Mouse (Mus musculus): ENCODE data around the gene Npepl1. TPM values are rescaled to one million over a fixed set of nuclear protein-coding genes. Genes with fewer than 3 reads are reported as not detected.

The Npepl1 gene
- polyA plus RNA-seq, 1 experiment = 146 TPM

GRCm38 (mm10) chr2:174071406-174071805 lies 38.7 kb upstream of the Npepl1 start:
- no peak for DNase-seq
- Histone ChIP-seq H3K27me3 (ENCODE audit: control insufficient read depth, insufficient read depth, low read length) (no peaks in the 10 kb centered on the region), H3K27ac (ENCODE audit: control insufficient read depth, insufficient read depth, low read length) (no peak overlapping the region), H3K4me1 (replicated peaks; ENCODE audit: control insufficient read depth, insufficient read depth, low read length) (peaks cover 10% of the 10 kb centered on the region), H3K36me3 (ENCODE audit: control insufficient read depth, insufficient read depth, low read length) (no peaks in the 10 kb centered on the region), H3K4me3 (ENCODE audit: control insufficient read depth, insufficient read depth, low read length) (no peak overlapping the region)
- TF ChIP-seq POLR2A (IDR thresholded peaks at IDR 0.05; ENCODE audit: control insufficient read depth, extremely low read depth, insufficient read depth, low read length, poor library complexity) = no peak
- no peak for TF ChIP-seq CTCF (IDR thresholded peaks at IDR 0.05; ENCODE audit: borderline replicate concordance, control insufficient read depth, extremely low read depth, insufficient read depth, low read length, poor library complexity)
- 93% methylated on average over 5 of the region's 5 CpGs for WGBS

GRCm38 (mm10) chr2:174073156-174073790 lies 36.9 kb upstream of the Npepl1 start:
- DNase-seq = no peak
- H3K27ac ChIP-seq (ENCODE audit: control insufficient read depth, insufficient read depth, low read length) = no peak overlapping the region

DNA sequence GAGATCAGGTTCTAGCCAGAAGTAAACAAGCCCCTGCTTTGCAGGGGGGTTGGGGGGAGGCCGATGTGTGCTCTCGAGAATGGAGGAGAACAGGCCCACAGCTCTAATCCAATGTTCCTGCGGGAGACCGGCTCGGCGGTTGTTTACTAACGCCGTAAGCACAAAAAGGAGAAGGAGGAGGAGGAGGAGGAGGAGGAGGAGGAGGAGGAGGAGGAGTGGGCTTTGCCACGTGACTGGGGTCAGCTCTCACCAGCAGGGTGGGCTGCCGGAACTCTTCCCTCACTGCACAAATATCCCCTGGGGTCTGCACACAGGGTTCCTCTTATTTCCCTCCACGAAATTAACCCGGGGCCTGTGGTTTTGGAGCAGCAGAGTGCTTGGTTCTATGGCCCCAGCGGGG lies 35.5 kb upstream of the Npepl1 start:
- Histone ChIP-seq H3K27ac (ENCODE audit: control insufficient read depth, insufficient read depth, low read length) (no peak overlapping the region), H3K4me1 (replicated peaks; ENCODE audit: control insufficient read depth, insufficient read depth, low read length) (peaks cover 12% of the 10 kb centered on the region), H3K4me3 (ENCODE audit: control insufficient read depth, insufficient read depth, low read length) (peak overlapping the region; percentile 38), H3K36me3 (ENCODE audit: control insufficient read depth, insufficient read depth, low read length) (no peaks in the 10 kb centered on the region), H3K27me3 (ENCODE audit: control insufficient read depth, insufficient read depth, low read length) (no peaks in the 10 kb centered on the region)
- no peak for DNase-seq
- WGBS = 16% methylated on average over 9 of the region's 13 CpGs
- no peak for TF ChIP-seq POLR2A (IDR thresholded peaks at IDR 0.05; ENCODE audit: control insufficient read depth, extremely low read depth, insufficient read depth, low read length, poor library complexity)
- no peak for TF ChIP-seq CTCF (IDR thresholded peaks at IDR 0.05; ENCODE audit: borderline replicate concordance, control insufficient read depth, extremely low read depth, insufficient read depth, low read length, poor library complexity)

More at GRCm38 (mm10) chr2:174073156-174073790, 36.9 kb upstream of the Npepl1 start:
- Histone ChIP-seq H3K4me3 (ENCODE audit: control insufficient read depth, insufficient read depth, low read length) (no peak overlapping the region), H3K4me1 (replicated peaks; ENCODE audit: control insufficient read depth, insufficient read depth, low read length) (peaks cover 12% of the 10 kb centered on the region), H3K36me3 (ENCODE audit: control insufficient read depth, insufficient read depth, low read length) (no peaks in the 10 kb centered on the region), H3K27me3 (ENCODE audit: control insufficient read depth, insufficient read depth, low read length) (no peaks in the 10 kb centered on the region)
- 94% methylated on average over 5 of the region's 5 CpGs for WGBS
- TF ChIP-seq POLR2A (IDR thresholded peaks at IDR 0.05; ENCODE audit: control insufficient read depth, extremely low read depth, insufficient read depth, low read length, poor library complexity) (no peak), CTCF (IDR thresholded peaks at IDR 0.05; ENCODE audit: borderline replicate concordance, control insufficient read depth, extremely low read depth, insufficient read depth, low read length, poor library complexity) (no peak)

DNA sequence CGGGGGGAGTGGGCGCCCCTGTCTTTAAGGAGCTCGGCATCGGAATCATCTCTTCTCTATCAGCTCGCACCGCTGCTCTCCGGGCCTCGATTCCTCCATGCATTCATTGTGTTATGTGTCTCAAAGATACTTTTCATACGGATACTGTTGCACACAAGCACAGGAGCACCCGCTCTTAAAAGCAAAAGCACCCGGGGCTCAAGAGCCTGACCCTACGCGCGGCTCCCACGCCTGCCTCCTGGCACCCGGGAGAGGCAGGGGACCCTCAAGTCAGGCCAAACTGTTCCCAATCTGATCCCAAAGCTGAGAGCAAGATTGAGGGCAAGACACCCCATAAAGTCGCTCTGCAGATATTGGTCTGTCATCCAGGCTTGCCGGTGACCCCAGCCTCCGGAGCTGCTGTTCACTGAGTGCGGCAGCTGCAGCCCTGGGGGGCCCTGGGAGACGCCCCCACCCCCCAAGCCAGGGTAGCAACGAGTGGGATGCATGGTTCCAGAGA lies 35.0 kb upstream of the Npepl1 start:
- WGBS = 31% methylated on average over 22 of the region's 22 CpGs
- H3K4me3 ChIP-seq (ENCODE audit: control insufficient read depth, insufficient read depth, low read length) = peak overlapping the region; percentile 38

DNA sequence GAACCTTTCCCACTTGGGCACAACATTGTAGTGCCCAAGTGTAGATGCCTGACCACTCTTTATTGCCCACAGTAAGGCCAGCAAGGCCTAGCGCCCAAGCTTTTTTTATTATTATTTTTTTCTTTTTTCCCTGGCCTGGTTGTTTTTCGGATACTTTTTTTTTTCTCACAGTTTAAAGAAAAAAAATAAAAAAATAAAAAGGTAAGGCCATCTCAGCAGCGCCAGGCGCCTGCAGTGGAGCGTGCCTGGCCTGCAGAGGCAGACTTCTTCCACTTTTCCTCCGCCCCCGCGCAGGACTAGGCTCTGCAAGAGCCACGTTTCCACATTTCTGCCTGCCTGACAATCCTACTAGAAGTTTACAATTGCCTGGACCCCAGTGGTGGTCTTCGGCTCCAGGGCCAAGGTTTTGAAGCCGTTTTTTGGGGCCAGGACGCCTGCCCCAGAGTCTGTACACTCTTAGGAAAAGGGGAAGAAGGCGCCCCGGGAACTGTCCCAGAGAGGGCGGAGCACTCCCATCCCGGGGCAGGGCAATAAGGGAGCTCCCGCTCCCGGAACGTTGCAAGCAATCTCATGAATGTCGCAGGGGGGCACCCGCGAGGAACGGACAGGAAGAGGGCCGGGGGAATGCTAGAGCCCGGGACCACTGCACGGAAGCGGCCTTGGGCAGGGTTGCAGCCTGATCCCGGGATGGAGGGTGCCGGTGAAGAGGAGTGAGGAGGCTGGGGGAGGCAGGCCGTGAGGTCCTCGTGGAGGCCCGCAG lies 34.3 kb upstream of the Npepl1 start, which contains the start of gene Stx16:
TSS of gene Stx16 (plus strand) at position 636 of the 760 bp plus-strand sequence.
- H3K4me1 ChIP-seq (replicated peaks; ENCODE audit: control insufficient read depth, insufficient read depth, low read length) = peaks cover 10% of the 10 kb centered on the region
- H3K36me3 ChIP-seq (ENCODE audit: control insufficient read depth, insufficient read depth, low read length) = no peaks in the 10 kb centered on the region
- 0 out of 2 replicates have a peak, but pooled peaks have one; percentile 0 for TF ChIP-seq CTCF (IDR thresholded peaks at IDR 0.05; ENCODE audit: borderline replicate concordance, control insufficient read depth, extremely low read depth, insufficient read depth, low read length, poor library complexity)
- TF ChIP-seq POLR2A (IDR thresholded peaks at IDR 0.05; ENCODE audit: control insufficient read depth, extremely low read depth, insufficient read depth, low read length, poor library complexity) = peak; percentile 63; the same call in 1 of the 2 replicates
- DNase-seq = peak; percentile 90
- 4% methylated on average over 32 of the region's 32 CpGs for WGBS
- peak within 1 kb of the TSS; percentile 73 for H3K4me3 ChIP-seq (ENCODE audit: control insufficient read depth, insufficient read depth, low read length)
- H3K27me3 ChIP-seq (ENCODE audit: control insufficient read depth, insufficient read depth, low read length) = no peaks in the 10 kb centered on the region
- H3K27ac ChIP-seq (ENCODE audit: control insufficient read depth, insufficient read depth, low read length) = peak within 1 kb of the TSS; percentile 76

More for the DNA sequence above, 35.0 kb upstream of the Npepl1 start:
- no peaks in the 10 kb centered on the region for H3K27me3 ChIP-seq (ENCODE audit: control insufficient read depth, insufficient read depth, low read length)
- peak; percentile 20 for DNase-seq
- no peaks in the 10 kb centered on the region for H3K36me3 ChIP-seq (ENCODE audit: control insufficient read depth, insufficient read depth, low read length)
- H3K27ac ChIP-seq (ENCODE audit: control insufficient read depth, insufficient read depth, low read length) = no peak overlapping the region
- TF ChIP-seq POLR2A (IDR thresholded peaks at IDR 0.05; ENCODE audit: control insufficient read depth, extremely low read depth, insufficient read depth, low read length, poor library complexity) = no peak
- TF ChIP-seq CTCF (IDR thresholded peaks at IDR 0.05; ENCODE audit: borderline replicate concordance, control insufficient read depth, extremely low read depth, insufficient read depth, low read length, poor library complexity) = no peak
- H3K4me1 ChIP-seq (replicated peaks; ENCODE audit: control insufficient read depth, insufficient read depth, low read length) = peaks cover 10% of the 10 kb centered on the region

GRCm38 (mm10) chr2:174076433-174076824 lies 33.7 kb upstream of the Npepl1 start:
- Histone ChIP-seq H3K4me3 (ENCODE audit: control insufficient read depth, insufficient read depth, low read length) (peak overlapping the region; percentile 73), H3K4me1 (replicated peaks; ENCODE audit: control insufficient read depth, insufficient read depth, low read length) (peaks cover 10% of the 10 kb centered on the region), H3K27me3 (ENCODE audit: control insufficient read depth, insufficient read depth, low read length) (no peaks in the 10 kb centered on the region), H3K36me3 (ENCODE audit: control insufficient read depth, insufficient read depth, low read length) (no peaks in the 10 kb centered on the region), H3K27ac (ENCODE audit: control insufficient read depth, insufficient read depth, low read length) (peak overlapping the region; percentile 76)
- 0 out of 2 replicates have a peak, but pooled peaks have one; percentile 11 for TF ChIP-seq CTCF (IDR thresholded peaks at IDR 0.05; ENCODE audit: borderline replicate concordance, control insufficient read depth, extremely low read depth, insufficient read depth, low read length, poor library complexity)
- no peak for TF ChIP-seq POLR2A (IDR thresholded peaks at IDR 0.05; ENCODE audit: control insufficient read depth, extremely low read depth, insufficient read depth, low read length, poor library complexity)
- WGBS = under 1% methylated on average over 22 of the region's 22 CpGs
- DNase-seq = no peak
